Comparison of ENCODE assay signal across 9 mouse cellular contexts in the genomic region with DNA sequence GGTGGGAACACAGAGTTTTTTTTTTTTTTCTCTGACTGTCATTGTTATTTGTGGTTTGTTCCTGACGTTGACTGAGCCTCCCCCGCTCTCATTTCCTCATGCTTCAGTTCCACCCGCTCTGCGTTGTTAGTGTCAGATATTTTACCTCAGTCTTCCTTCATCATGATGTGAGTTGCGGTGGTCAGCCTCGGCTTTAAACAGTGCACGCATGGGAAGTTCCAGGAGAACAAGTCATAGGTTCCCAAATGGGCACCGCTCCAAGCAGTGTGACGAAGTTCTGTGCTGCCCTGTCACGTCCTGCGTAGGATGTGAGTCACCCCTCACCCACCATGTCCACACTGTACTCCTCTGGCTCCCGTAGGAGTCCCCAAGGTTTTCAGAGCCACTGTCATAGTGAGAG. TPM values are rescaled to one million over a fixed set of nuclear protein-coding genes. Genes with fewer than 3 reads are reported as not detected.
DNase-seq lines count a peak whose midpoint lies in the region; ATAC-seq and TF ChIP-seq lines count a peak whose summit lies in the region.
"Had no signal": no experiment of that assay in that cellular context is flagged by ENCODE, and none has a peak within 500 bp of the region (broad histone marks: within the 10 kb centered on the region; RNA-seq: fewer than 3 reads in every experiment).

No protein-coding gene starts in this region.

- peak; percentile 52 to 58 for DNase-seq in B cell, adult 2 months
- DNase-seq in Patski (ENCODE audit: low read depth, low spot score): no peak
- peak; percentile 30 for DNase-seq in liver, postnatal 0 days
- peak; percentile 25 for DNase-seq in stomach, postnatal 0 days (ENCODE audit: low spot score)
- DNase-seq in left cerebral cortex, postnatal 36 days (ENCODE audit: low spot score in 2 of 2): no peak
- DNase-seq in cerebellum, adult 9-10 months: no peak
- no peak for DNase-seq in right cerebral cortex, adult 2 months (ENCODE audit: low spot score in 2 of 2)

- CTCF ChIA-PET in Patski (lab: Charles Lee): no interaction called here

- H3K36me3 ChIP-seq in heart, embryonic 15.5 days: no peaks in the 10 kb centered on the region
- H3K36me3 ChIP-seq in liver, postnatal 0 days (replicated peaks; ENCODE audit: insufficient read depth, low read length): no peaks in the 10 kb centered on the region
- H3K36me3 ChIP-seq in stomach, postnatal 0 days (ENCODE audit: control insufficient read depth, insufficient read depth, low read length): no peaks in the 10 kb centered on the region

- H3K4me2 ChIP-seq in heart, embryonic 15.5 days: peak overlapping the region; percentile 47
- H3K4me2 ChIP-seq in liver, postnatal 0 days (ENCODE audit: low read depth, low read length): peak overlapping the region; percentile 13; the same call in 1 of the 2 replicates
- no peak overlapping the region for H3K4me2 ChIP-seq in stomach, postnatal 0 days (replicated peaks; ENCODE audit: low read depth)

- H3K27me3 ChIP-seq in Patski: no peaks in the 10 kb centered on the region
- no peaks in the 10 kb centered on the region for H3K27me3 ChIP-seq in heart, embryonic 15.5 days
- H3K27me3 ChIP-seq in liver, postnatal 0 days (ENCODE audit: insufficient read depth, low read length): no peaks in the 10 kb centered on the region
- no peaks in the 10 kb centered on the region for H3K27me3 ChIP-seq in stomach, postnatal 0 days (ENCODE audit: control insufficient read depth, insufficient read depth, low read length)

- no peak overlapping the region for H3K9ac ChIP-seq in heart, embryonic 15.5 days
- no peak overlapping the region for H3K9ac ChIP-seq in liver, postnatal 0 days (replicated peaks)
- H3K9ac ChIP-seq in stomach, postnatal 0 days (ENCODE audit: low read length): no peak overlapping the region

- in situ Hi-C loops in Patski (cut with MboI; ENCODE audit: low pct_unique_long_range_greater_than_20kb): no loop called here

- intact Hi-C loops in left cerebral cortex, postnatal 36 days (cut with DNase I): no loop called here

- WGBS in heart, embryonic 15.5 days: 47% methylated on average over 12 of the region's 12 CpGs
- 18% methylated on average over 12 of the region's 12 CpGs for WGBS in liver, postnatal 0 days (ENCODE audit: insufficient replicate concordance)
- 50% methylated on average over 12 of the region's 12 CpGs for WGBS in stomach, postnatal 0 days

- H3K27ac ChIP-seq in heart, embryonic 15.5 days: peak overlapping the region; percentile 47; the same call in 1 of the 2 replicates
- H3K27ac ChIP-seq in liver, postnatal 0 days (ENCODE audit: low read depth): no peak overlapping the region
- no peak overlapping the region for H3K27ac ChIP-seq in stomach, postnatal 0 days (replicated peaks)

- TF ChIP-seq CTCF in Patski (IDR thresholded peaks at IDR 0.05): no peak
- TF ChIP-seq CTCF in liver, postnatal 0 days (IDR thresholded peaks at IDR 0.05; ENCODE audit: low read depth): no peak
- no peak for TF ChIP-seq CTCF in stomach, postnatal 0 days (IDR thresholded peaks at IDR 0.05; ENCODE audit: low read depth)

- H3K9me3 ChIP-seq in heart, embryonic 15.5 days (replicated peaks): no peaks in the 10 kb centered on the region
- H3K9me3 ChIP-seq in liver, postnatal 0 days (ENCODE audit: low read length): no peaks in the 10 kb centered on the region
- H3K9me3 ChIP-seq in stomach, postnatal 0 days (ENCODE audit: control insufficient read depth, low read length): no peaks in the 10 kb centered on the region

- peak; percentile 52 for ATAC-seq in Patski
- peak; percentile 70 for ATAC-seq in heart, embryonic 15.5 days (replicated peaks; ENCODE audit: insufficient number of reproducible peaks, insufficient read depth, low FRiP score, low read depth)
- ATAC-seq in liver, postnatal 0 days: peak; percentile 64
- peak; percentile 72 for ATAC-seq in stomach, postnatal 0 days (ENCODE audit: low FRiP score, low TSS enrichment)

- no peaks in the 10 kb centered on the region for H3K4me1 ChIP-seq in heart, embryonic 15.5 days (replicated peaks)
- no peaks in the 10 kb centered on the region for H3K4me1 ChIP-seq in liver, postnatal 0 days (ENCODE audit: insufficient read depth)
- H3K4me1 ChIP-seq in stomach, postnatal 0 days (replicated peaks; ENCODE audit: control insufficient read depth, insufficient read depth): no peaks in the 10 kb centered on the region

- H3K4me3 ChIP-seq in heart, embryonic 15.5 days: peak overlapping the region; percentile 22
- no peak overlapping the region for H3K4me3 ChIP-seq in liver, postnatal 0 days (ENCODE audit: low read depth, low read length)
- H3K4me3 ChIP-seq in stomach, postnatal 0 days (ENCODE audit: low read depth, low read length): no peak overlapping the region

- no peak for TF ChIP-seq EP300 in liver, postnatal 0 days (IDR thresholded peaks at IDR 0.05; ENCODE audit: low read depth)
- TF ChIP-seq EP300 in stomach, postnatal 0 days (optimal IDR thresholded peaks at IDR 0.05): no peak

- POLR2A ChIA-PET in Patski (lab: Charles Lee): no interaction called here

RNA-seq across cellular contexts. Expression of a gene that starts 36.9 kb away (rescaled TPM):
- polyA plus RNA-seq in Patski (2021): 21.6 TPM
- 2.6 and 4.0 TPM in 2 replicates for polyA plus RNA-seq in heart, embryonic 15.5 days (2015; fragmentation: Nextera tagmentation; extraction: Ambion mirVana)
- 0.20 and 0.28 TPM in 2 replicates for polyA plus RNA-seq in liver, postnatal 0 days (2015; fragmentation: Nextera tagmentation; extraction: Ambion mirVana)
- 11.6 and 12.8 TPM in 2 replicates for polyA plus RNA-seq in stomach, postnatal 0 days (2015; fragmentation: Nextera tagmentation; extraction: Ambion mirVana)
- 10 to 100 TPM; 13.6 to 26.8 TPM for total RNA-seq in left cerebral cortex, postnatal 36 days (2021)

RNA-seq across cellular contexts. Expression of a gene that starts 56.7 kb away (rescaled TPM):
- not detected for polyA plus RNA-seq in Patski (2021)
- not detected in 2 replicates for polyA plus RNA-seq in heart, embryonic 15.5 days (2015; fragmentation: Nextera tagmentation; extraction: Ambion mirVana)
- polyA plus RNA-seq in liver, postnatal 0 days (2015; fragmentation: Nextera tagmentation; extraction: Ambion mirVana): not detected in 2 replicates
- polyA plus RNA-seq in stomach, postnatal 0 days (2015; fragmentation: Nextera tagmentation; extraction: Ambion mirVana): 2.6 and 5.3 TPM in 2 replicates
- total RNA-seq in left cerebral cortex, postnatal 36 days (2021): not detected
- polyA plus RNA-seq: neural tube, embryonic 11.5 days had no signal

Comparison
In these comparisons a context has a peak if more than half of its experiments do, and no peak if none do; other contexts are left out.
1. DNase-seq: peak in B cell, adult 2 months (2 of 2), liver, postnatal 0 days (single experiment) and stomach, postnatal 0 days (single experiment); none in Patski (single experiment), left cerebral cortex, postnatal 36 days (0 of 2), cerebellum, adult 9-10 months (single experiment) and right cerebral cortex, adult 2 months (0 of 2).
2. Peak in every context shown above with its lines, with median percentiles within 50 percentile points of each other: ATAC-seq.